In genomic region chr11:80218657-80219293, GRCm38 (mm10) we compare ENCODE assay signal across 22 mouse cellular contexts. TPM values are rescaled to one million over a fixed set of nuclear protein-coding genes. Genes with fewer than 3 reads are reported as not detected.
DNase-seq lines count a peak whose midpoint lies in the region; ATAC-seq and TF ChIP-seq lines count a peak whose summit lies in the region.
"Had no signal": no experiment of that assay in that cellular context is flagged by ENCODE, and none has a peak within 500 bp of the region (broad histone marks: within the 10 kb centered on the region; RNA-seq: fewer than 3 reads in every experiment).

No protein-coding gene starts in this region.

- peaks cover 14% of the 10 kb centered on the region for H3K36me3 ChIP-seq in liver, postnatal 0 days (replicated peaks; ENCODE audit: insufficient read depth, low read length)
- H3K36me3 ChIP-seq in liver, embryonic 12.5 days = peaks cover 61% of the 10 kb centered on the region
- H3K36me3 ChIP-seq in stomach, postnatal 0 days (ENCODE audit: control insufficient read depth, insufficient read depth, low read length) = no peaks in the 10 kb centered on the region; the same call in 1 of the 2 replicates

- H3K4me3 ChIP-seq in liver, postnatal 0 days (ENCODE audit: low read depth, low read length) = no peak overlapping the region
- H3K4me3 ChIP-seq in liver, embryonic 12.5 days = no peak overlapping the region
- H3K4me3 ChIP-seq in stomach, postnatal 0 days (ENCODE audit: low read depth, low read length) = no peak overlapping the region
- H3K4me3 ChIP-seq: forebrain, embryonic 10.5 days; hindbrain, embryonic 10.5 days; liver, embryonic 13.5 days had no signal

- no peak for TF ChIP-seq EP300 in liver, postnatal 0 days (IDR thresholded peaks at IDR 0.05; ENCODE audit: low read depth)
- TF ChIP-seq EP300 in stomach, postnatal 0 days (optimal IDR thresholded peaks at IDR 0.05) = no peak

- H3K27me3 ChIP-seq in liver, postnatal 0 days (ENCODE audit: insufficient read depth, low read length) = no peaks in the 10 kb centered on the region
- H3K27me3 ChIP-seq in liver, embryonic 12.5 days (replicated peaks) = no peaks in the 10 kb centered on the region
- no peaks in the 10 kb centered on the region for H3K27me3 ChIP-seq in stomach, postnatal 0 days (ENCODE audit: control insufficient read depth, insufficient read depth, low read length)
- H3K27me3 ChIP-seq: liver, embryonic 13.5 days had no signal

- peaks cover 5% of the 10 kb centered on the region for H3K4me1 ChIP-seq in liver, postnatal 0 days (ENCODE audit: insufficient read depth)
- no peaks in the 10 kb centered on the region for H3K4me1 ChIP-seq in liver, embryonic 12.5 days
- H3K4me1 ChIP-seq in stomach, postnatal 0 days (replicated peaks; ENCODE audit: control insufficient read depth, insufficient read depth) = no peaks in the 10 kb centered on the region
- H3K4me1 ChIP-seq: forebrain, embryonic 10.5 days; hindbrain, embryonic 10.5 days had no signal

- TF ChIP-seq CTCF in liver, postnatal 0 days (IDR thresholded peaks at IDR 0.05; ENCODE audit: low read depth) = no peak
- no peak for TF ChIP-seq CTCF in stomach, postnatal 0 days (IDR thresholded peaks at IDR 0.05; ENCODE audit: low read depth)

- 70% methylated on average over 11 of the region's 11 CpGs for WGBS in liver, postnatal 0 days (ENCODE audit: insufficient replicate concordance)
- WGBS in liver, embryonic 12.5 days (ENCODE audit: insufficient replicate concordance) = 78% methylated on average over 11 of the region's 11 CpGs
- WGBS in stomach, postnatal 0 days = 70% methylated on average over 11 of the region's 11 CpGs

- DNase-seq in adrenal gland, postnatal 14 days = peak; percentile 19
- DNase-seq in adrenal gland, postnatal 25 days = no peak
- peak; percentile 12 for DNase-seq in heart, adult 8-10 months (ENCODE audit: low spot score)
- no peak for DNase-seq in heart, postnatal 36 days
- DNase-seq in liver, postnatal 0 days = no peak
- DNase-seq in stomach, postnatal 0 days (ENCODE audit: low spot score) = no peak
- DNase-seq: adrenal gland, adult 8-10 months; cerebellum, adult 11-12 months; cerebellum, postnatal 10 days; kidney, postnatal 10 days; layer of hippocampus, postnatal 36 days; liver, embryonic 13.5 days; lung, embryonic 14.5 days; midbrain, embryonic 14.5 days; right cerebral cortex, postnatal 14 days; spleen, adult 18-20 months had no signal

- no peaks in the 10 kb centered on the region for H3K9me3 ChIP-seq in liver, postnatal 0 days (ENCODE audit: low read length)
- H3K9me3 ChIP-seq in liver, embryonic 12.5 days (replicated peaks) = no peaks in the 10 kb centered on the region
- no peaks in the 10 kb centered on the region for H3K9me3 ChIP-seq in stomach, postnatal 0 days (ENCODE audit: control insufficient read depth, low read length)
- H3K9me3 ChIP-seq: forebrain, embryonic 10.5 days; hindbrain, embryonic 10.5 days; liver, embryonic 13.5 days had no signal

- ATAC-seq in liver, postnatal 0 days = peak; percentile 54; the same call in 1 of the 2 replicates
- ATAC-seq in liver, embryonic 12.5 days = no peak
- 0 out of 2 replicates have a peak, but pooled peaks have one; percentile 60 for ATAC-seq in stomach, postnatal 0 days (ENCODE audit: low FRiP score, low TSS enrichment)
- ATAC-seq: forebrain, embryonic 16.5 days; hindbrain, postnatal 0 days; intestine, embryonic 16.5 days had no signal

- peak overlapping the region; percentile 24; the same call in 1 of the 2 replicates for H3K4me2 ChIP-seq in liver, postnatal 0 days (ENCODE audit: low read depth, low read length)
- H3K4me2 ChIP-seq in liver, embryonic 12.5 days = no peak overlapping the region
- H3K4me2 ChIP-seq in stomach, postnatal 0 days (replicated peaks; ENCODE audit: low read depth) = no peak overlapping the region
- H3K4me2 ChIP-seq: liver, embryonic 13.5 days; lung, embryonic 14.5 days had no signal

- intact Hi-C loops in heart, postnatal 36 days (cut with DNase I) = no loop called here

- peak overlapping the region; percentile 24 for H3K27ac ChIP-seq in liver, postnatal 0 days (ENCODE audit: low read depth)
- no peak overlapping the region for H3K27ac ChIP-seq in liver, embryonic 12.5 days
- no peak overlapping the region for H3K27ac ChIP-seq in stomach, postnatal 0 days (replicated peaks)
- H3K27ac ChIP-seq: forebrain, embryonic 10.5 days; hindbrain, embryonic 10.5 days; hindbrain, postnatal 0 days; liver, embryonic 13.5 days had no signal

- no peak overlapping the region for H3K9ac ChIP-seq in liver, postnatal 0 days (replicated peaks)
- no peak overlapping the region for H3K9ac ChIP-seq in liver, embryonic 12.5 days
- no peak overlapping the region for H3K9ac ChIP-seq in stomach, postnatal 0 days (ENCODE audit: low read length)
- H3K9ac ChIP-seq: liver, embryonic 13.5 days; lung, embryonic 14.5 days had no signal

RNA-seq across cellular contexts. Expression of gene Rhot1, which starts 10.0 kb away (rescaled TPM):
- total RNA-seq in adrenal gland, postnatal 14 days (2021) = 66.5 and 69.1 TPM in 2 replicates
- 85.9 and 92.5 TPM in 2 replicates for total RNA-seq in adrenal gland, postnatal 25 days (2021)
- 10 to 100 TPM; 52.5 to 66.9 (median 60.3) TPM for total RNA-seq in heart, adult 8-10 months (2022)
- 10 to 100 TPM; 62.5 to 63.0 TPM for total RNA-seq in heart, postnatal 36 days (2021)
- 22.7 and 24.6 TPM in 2 replicates for polyA plus RNA-seq in liver, postnatal 0 days (2015; fragmentation: Nextera tagmentation; extraction: Ambion mirVana)
- 36.7 and 36.9 TPM in 2 replicates for polyA plus RNA-seq in liver, embryonic 12.5 days (2016; fragmentation: Nextera tagmentation; extraction: Ambion mirVana)
- polyA plus RNA-seq in stomach, postnatal 0 days (2015; fragmentation: Nextera tagmentation; extraction: Ambion mirVana) = 28.4 and 30.4 TPM in 2 replicates

RNA-seq across cellular contexts. Expression of gene Rnf135, which starts 35.1 kb away (rescaled TPM):
- total RNA-seq in adrenal gland, postnatal 14 days (2021) = 7.8 and 9.4 TPM in 2 replicates
- 14.3 and 21.7 TPM in 2 replicates for total RNA-seq in adrenal gland, postnatal 25 days (2021)
- 1 to 10 TPM; 5.8 to 6.0 (median 5.9) TPM for total RNA-seq in heart, adult 8-10 months (2022)
- total RNA-seq in heart, postnatal 36 days (2021) = 1 to 10 TPM; 5.3 to 5.8 TPM
- 6.8 and 7.7 TPM in 2 replicates for polyA plus RNA-seq in liver, postnatal 0 days (2015; fragmentation: Nextera tagmentation; extraction: Ambion mirVana)
- 4.2 and 5.0 TPM in 2 replicates for polyA plus RNA-seq in liver, embryonic 12.5 days (2016; fragmentation: Nextera tagmentation; extraction: Ambion mirVana)
- polyA plus RNA-seq in stomach, postnatal 0 days (2015; fragmentation: Nextera tagmentation; extraction: Ambion mirVana) = 7.5 and 8.8 TPM in 2 replicates

Comparison
In these comparisons a context has a peak if more than half of its experiments do, and no peak if none do; other contexts are left out.
1. DNase-seq: peak in adrenal gland, postnatal 14 days (single experiment) and heart, adult 8-10 months (single experiment); none in adrenal gland, postnatal 25 days (single experiment), heart, postnatal 36 days (0 of 2), liver, postnatal 0 days (single experiment) and stomach, postnatal 0 days (single experiment).